Mouse (Mus musculus) c-Kit-negative CD71-positive TER-119-positive erythroid progenitor cells, embryonic 14.5 days (primary cell): ENCODE measurements around the gene Osr1.

Experiments
- DNase-seq: peaks from one replicate; pipeline ENCODE4 v3.0.0-alpha.2; 2013; ENCODE audit warnings: low read depth, low spot score

The Osr1 gene

DNA sequence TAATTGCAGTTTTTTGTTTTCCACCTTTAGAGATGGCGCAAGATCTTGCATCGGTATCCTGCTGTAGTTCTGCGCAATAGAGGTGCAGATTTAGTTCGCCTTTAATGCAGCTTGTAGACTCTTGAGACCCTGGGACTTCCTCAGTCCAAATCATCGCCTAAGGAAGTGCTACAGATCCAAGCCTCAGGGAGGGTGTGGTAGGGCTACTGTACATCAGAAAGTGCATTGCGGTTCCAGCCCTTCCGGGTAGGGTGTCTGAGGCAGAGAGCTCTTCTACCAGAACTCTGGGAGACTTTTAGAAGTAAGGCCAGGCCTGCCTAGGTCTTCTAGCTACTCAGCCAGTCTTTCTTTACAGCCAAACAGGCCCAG lies 15.2 kb downstream of the Osr1 start:
- DNase-seq: no peak

DNA sequence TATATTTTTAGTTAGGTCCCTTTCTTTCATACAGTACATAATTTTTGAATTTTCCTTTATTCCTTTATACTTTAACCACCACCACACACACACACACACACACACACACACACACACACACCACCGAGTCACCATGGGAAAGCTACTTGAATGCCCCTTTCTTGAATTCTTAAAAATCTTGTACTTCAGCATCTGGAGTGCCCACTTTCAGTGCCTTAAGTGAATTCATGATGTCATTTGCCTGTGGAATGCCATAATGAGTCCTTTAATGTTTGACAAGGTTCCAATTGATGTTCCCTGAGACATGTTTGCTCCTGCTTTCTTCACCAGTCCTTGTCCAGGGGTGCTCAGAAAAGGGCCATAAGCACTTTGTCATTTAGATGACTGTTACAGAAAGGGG lies 17.8 kb downstream of the Osr1 start:
- DNase-seq: no peak

DNA sequence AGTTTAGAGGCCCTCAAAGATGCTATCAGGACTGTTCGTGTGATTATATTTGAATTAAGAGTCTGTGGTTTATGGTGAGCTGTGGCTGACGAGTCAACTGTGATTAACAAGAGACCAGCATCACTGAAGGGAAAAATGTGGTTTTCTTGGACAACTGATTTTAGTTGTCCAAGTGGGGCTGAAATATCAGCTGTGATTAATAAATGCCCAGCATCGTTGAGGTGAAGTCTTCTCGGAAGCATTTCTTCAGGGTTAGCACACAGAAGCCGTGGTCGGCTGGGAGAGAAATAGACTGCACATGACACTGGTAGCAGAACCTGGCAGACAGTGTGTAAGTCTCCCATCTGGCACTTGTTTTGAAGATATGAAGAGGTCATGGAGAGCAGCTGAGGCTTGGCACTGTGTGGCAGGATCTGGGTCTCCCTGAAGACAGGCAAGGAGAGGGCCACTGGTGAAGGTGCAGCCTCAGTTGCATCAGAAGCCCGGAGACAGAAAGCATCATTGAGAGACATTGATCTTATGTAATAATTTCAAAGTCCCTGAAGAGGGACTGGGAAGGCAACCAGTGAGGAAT lies 19.7 kb downstream of the Osr1 start:
- no peak for DNase-seq

DNA sequence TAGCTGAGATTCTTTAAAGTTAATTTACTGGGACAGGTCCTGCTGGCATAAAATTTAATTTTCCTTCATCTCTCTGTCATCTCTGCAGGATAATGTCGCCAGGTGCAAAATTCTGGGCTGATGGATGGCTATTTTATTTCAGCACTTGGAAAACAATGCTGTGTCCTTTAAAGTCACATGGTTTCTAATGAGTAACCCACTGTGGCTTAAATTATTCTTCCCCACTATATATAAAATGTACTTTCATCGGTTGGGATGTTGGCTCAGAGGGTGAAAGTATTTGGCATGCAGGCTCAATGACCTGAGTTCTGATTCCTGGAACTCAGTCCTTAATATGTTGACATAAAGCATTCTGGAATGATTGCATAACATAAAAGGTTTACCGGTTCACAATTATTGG lies 21.2 kb downstream of the Osr1 start:
- no peak for DNase-seq

DNA sequence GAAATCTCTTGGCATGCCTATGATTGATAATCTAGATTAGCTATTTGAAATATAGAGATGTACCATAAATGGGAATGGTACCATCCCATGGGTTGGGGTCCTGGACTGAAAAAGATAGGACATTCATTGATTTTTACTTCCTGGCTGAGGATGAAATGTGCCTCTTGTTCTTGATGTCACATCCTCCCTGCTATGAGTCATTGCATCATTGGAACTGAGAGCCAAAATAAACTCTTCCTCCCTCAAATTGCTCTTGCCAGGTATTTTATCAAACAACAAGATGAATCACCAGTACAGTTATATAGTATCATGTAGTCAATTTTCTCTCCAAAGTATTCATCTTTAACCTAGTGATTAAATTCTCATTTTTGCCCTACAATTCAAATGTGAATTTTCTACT lies 28.3 kb downstream of the Osr1 start:
- DNase-seq: no peak
